Mouse (Mus musculus) C2C12 (cell line): ENCODE measurements around the gene Hal.

Experiments used
- CTCF ChIP-seq: IDR thresholded peaks from one replicate; pipeline ENCODE4 v1.5.1; 2011; ENCODE audit not compliant: control insufficient read depth, insufficient read depth, insufficient read length
- FOSL1 ChIP-seq: IDR thresholded peaks from one replicate; pipeline ENCODE4 v1.8.0; 2011; ENCODE audit warnings: mild to moderate bottlenecking, low read length; ENCODE audit not compliant: poor library complexity, insufficient read depth, severe bottlenecking

- TF ChIP-seq CTCF = no peak
- no peak for TF ChIP-seq FOSL1
Observed at GRCm38 (mm10) chr10:93509532-93510153, 21.1 kb downstream of the Hal start.
